Mouse (Mus musculus) cerebellum, adult 11-12 months (tissue): ENCODE measurements at regions not wholly inside any gene's neighbourhood (a gene's known extent, or its start where the extent isn't known, plus 50 kb on each side); places are given as distances from the start of the nearest gene placed in this dataset.
A peak's percentile ranks its signal among the peaks of the same experiment; 100 is the strongest.

Source experiments
- DNase-seq: peaks from one replicate; pipeline ENCODE4 v3.0.0; 2022

GRCm38 (mm10) chr16:87783561-87784304 lies 85.0 kb downstream of the Bach1 start:
- DNase-seq, result no peak

DNA sequence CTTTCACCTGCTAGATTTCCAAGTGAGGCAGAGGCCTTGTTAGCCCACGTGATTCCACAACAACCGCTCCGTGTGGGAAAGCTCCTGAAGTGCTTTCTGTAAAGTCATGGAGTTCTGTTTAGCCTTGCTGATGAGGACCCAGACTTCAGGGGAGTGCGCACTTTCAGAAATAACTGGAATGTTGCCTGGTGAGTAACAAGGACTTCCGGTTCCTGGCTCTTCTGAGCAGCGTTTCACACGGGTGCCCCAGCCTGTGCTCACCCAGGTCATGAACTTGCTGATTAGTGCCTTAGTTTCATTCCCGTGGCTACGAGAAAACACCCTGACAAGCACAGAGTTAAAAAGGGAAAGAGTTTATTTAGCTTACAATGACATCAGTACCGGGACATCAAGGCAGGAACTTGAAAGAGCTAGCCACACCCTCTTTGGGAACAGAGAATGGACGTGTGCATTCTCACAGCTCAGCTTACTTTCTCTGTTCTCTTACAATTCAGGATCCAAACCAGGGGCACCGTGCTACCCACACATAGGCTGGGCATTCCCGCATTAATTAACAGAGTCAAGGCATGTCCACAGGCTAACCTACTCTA lies 85.8 kb downstream of the Bach1 start:
- no peak for DNase-seq

DNA sequence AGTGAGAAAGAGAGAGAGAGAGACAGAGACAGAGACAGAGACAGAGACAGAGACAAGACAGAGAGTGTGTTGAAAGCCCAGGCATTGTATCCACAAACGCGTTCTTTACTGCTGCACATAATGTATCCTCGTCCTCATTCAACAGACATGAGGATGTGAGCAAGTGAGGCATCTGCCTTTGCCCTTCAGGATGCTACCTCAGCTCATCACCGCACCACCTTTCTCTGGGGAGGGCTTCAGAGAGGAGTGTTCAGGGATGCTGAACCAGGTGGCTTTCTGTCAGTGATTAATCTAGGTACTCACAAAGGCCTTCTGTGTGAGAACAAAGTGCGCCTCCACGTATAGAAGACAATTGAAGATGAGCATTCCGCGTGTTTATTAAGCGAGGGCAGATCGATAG lies 90.8 kb downstream of the Bach1 start:
- DNase-seq, result no peak

DNA sequence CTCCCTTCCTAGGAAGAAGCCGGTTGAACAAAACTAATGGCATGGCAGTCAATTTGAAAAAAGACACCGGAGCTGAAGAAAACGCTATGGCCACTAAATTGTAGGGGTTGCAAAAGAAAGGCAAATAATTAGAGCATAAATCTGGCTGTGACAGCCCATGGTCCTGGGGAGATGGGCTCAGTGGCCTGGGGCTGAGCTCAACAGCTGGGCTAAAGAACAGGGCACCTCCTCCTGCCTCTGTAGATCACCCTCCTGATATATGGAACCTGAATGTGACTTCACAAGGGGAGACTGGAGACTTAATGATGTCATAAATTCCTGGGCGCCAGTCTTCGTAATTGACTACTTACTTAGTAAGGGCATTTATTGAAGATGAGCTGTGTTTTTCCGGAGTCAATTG lies 91.2 kb downstream of the Bach1 start:
- DNase-seq, result no peak

DNA sequence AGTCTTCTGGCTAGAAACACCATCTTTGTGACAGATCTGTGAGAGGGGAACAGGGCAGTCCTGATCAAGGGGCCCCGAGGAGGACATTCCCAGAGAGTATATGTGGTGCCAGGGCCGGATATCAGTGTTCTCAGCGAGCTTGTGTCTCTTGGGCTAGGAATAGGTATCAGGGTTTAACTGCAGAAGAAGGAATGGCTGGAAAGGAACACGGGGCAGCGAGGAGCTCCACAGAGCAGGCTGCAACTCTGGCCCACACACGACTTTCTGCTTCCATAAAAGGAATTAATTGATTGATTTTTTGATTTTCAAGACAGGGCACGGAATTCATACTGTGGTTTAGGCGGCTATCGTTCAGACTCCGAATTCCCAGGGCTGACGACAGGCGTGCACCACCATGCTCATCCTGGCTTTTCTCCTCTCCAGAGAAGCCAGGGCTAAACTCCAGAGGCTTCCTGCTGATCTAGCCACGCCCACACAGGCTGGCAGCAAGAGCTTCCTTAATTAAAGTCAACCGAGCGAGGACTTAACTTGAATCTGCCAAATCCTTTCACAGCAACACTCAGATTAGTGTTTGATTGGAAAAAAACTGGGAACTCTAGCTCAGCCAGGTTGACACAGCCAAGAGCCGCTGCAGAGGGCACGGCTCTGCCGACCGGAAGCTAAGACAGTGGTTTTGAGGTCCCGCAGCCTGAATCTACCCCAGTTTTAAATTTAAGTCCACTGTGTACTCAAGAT lies 97.9 kb downstream of the Bach1 start:
- peak; percentile 41 for DNase-seq

DNA sequence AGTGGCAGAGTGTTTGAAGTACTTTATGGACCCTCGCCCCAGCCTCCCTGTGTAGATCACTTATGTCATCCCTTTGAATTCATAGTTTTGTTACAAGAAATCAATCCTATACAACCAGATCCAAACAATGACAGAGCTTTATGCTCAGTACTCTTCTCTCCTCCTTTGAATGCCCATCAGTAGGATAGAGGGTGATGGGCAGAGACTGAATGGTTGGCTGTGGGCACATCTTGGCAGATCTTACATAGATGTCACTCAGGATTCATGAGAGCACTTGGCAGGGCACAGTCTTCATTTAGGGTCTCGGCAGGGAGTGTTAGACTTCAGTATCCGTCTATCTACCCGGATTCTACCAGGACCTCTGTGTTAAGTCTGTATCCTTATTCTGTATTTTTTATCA lies 103.6 kb downstream of the Bach1 start:
- no peak for DNase-seq

GRCm38 (mm10) chr16:87817590-87817989 lies 118.8 kb downstream of the Bach1 start:
- DNase-seq, result no peak

DNA sequence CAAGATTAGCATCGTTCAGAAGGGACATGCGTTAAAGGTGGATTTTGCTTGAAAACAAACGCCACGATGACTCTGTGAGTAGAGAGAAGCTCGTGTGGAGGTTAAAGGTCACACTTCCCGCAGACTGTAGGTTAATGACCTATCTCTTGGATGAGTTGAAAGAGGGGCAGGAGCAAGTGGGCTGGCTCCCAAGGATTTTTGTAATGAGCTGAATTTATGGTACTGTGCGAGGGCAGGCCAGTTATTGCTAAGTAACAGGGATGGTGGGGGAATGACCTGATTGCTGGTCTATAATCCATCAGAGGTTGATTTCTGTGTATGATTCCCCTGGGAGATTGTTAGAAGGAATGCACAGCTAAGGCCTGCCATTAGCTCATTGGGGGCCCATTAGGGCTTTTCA lies 135.6 kb downstream of the Bach1 start:
- DNase-seq, result no peak

GRCm38 (mm10) chr16:87840949-87841546 lies 142.3 kb downstream of the Bach1 start:
- DNase-seq, result peak; percentile 20
